Mouse (Mus musculus) spleen, adult 2 months (tissue): Measurements from ENCODE around the gene Stx1a.

ENCODE experiments used
- CTCF ChIP-seq: fragments of 200-500 bp; IDR thresholded peaks from 2 replicates; pipeline ENCODE4 v1.5.1; 2011; ENCODE audit warnings: mild to moderate bottlenecking, inconsistent platforms; ENCODE audit not compliant: insufficient read depth, insufficient read length, insufficient replicate concordance; ENCODE audit errors: extremely low read depth
- POLR2A ChIP-seq: fragments of 200-500 bp; IDR thresholded peaks from 2 replicates; pipeline ENCODE4 v1.6.1; 2011; ENCODE audit warnings: low read depth, low read length, inconsistent platforms

- TF ChIP-seq POLR2A (no peak), CTCF (no peak)
Observed at GRCm38 (mm10) chr5:134981149-134981548, 42.1 kb upstream of the Stx1a start.
